Mouse (Mus musculus) midbrain, embryonic 16.5 days (tissue): ENCODE measurements around the gene Cbs. TPM values are rescaled to one million over a fixed set of nuclear protein-coding genes. Genes with fewer than 3 reads are reported as not detected.
A peak's percentile ranks its signal among the peaks of the same experiment; 100 is the strongest.

Experiments
- ATAC-seq: fragments of 200-750 bp; cut with Nextera tagmentation; 2 replicates; pipeline ENCODE4 v1.8.0; 2017; ENCODE audit warnings: moderate TSS enrichment
- H3K27ac ChIP-seq: fragments of 300-500 bp; sonication (generic); 2 replicates; pipeline ENCODE4 v1.5.1; 2014; ENCODE audit warnings: mild to moderate bottlenecking, low read length, mixed read lengths
- H3K27me3 ChIP-seq: fragments of 300-500 bp; sonication (generic); 2 replicates; pipeline ENCODE4 v1.6.1; 2014; ENCODE audit warnings: low read depth, low read length, mixed read lengths; ENCODE audit not compliant: control insufficient read depth, insufficient read depth
- H3K36me3 ChIP-seq: fragments of 300-500 bp; sonication (generic); 2 replicates; pipeline ENCODE4 v1.6.1; 2014; ENCODE audit warnings: mild to moderate bottlenecking, low read length, moderate library complexity, mixed read lengths; ENCODE audit not compliant: control insufficient read depth, insufficient read depth
- H3K4me1 ChIP-seq: fragments of 300-500 bp; sonication (generic); 2 replicates; pipeline ENCODE4 v1.6.1; 2014; ENCODE audit warnings: mild to moderate bottlenecking, low read length, mixed read lengths; ENCODE audit not compliant: control insufficient read depth, insufficient read depth
- H3K4me2 ChIP-seq: fragments of 300-500 bp; sonication (generic); 2 replicates; pipeline ENCODE4 v1.6.1; 2014; ENCODE audit warnings: mild to moderate bottlenecking, low read length, mixed read lengths
- H3K4me3 ChIP-seq: fragments of 300-500 bp; sonication (generic); 2 replicates; pipeline ENCODE4 v1.5.1; 2014; ENCODE audit warnings: low read depth, mild to moderate bottlenecking, low read length, moderate library complexity, mixed read lengths
- H3K9ac ChIP-seq: fragments of 300-500 bp; sonication (generic); 2 replicates; pipeline ENCODE4 v1.6.1; 2014; ENCODE audit warnings: low read depth, low read length, mixed read lengths
- H3K9me3 ChIP-seq: fragments of 300-500 bp; sonication (generic); replicated peaks from 2 replicates; pipeline ENCODE4 v1.6.1; 2014; ENCODE audit warnings: mild to moderate bottlenecking, low read length, mixed read lengths; ENCODE audit not compliant: control insufficient read depth, poor library complexity, severe bottlenecking
- WGBS: fragments of 180-500 bp; shearing (Covaris S2); extraction: QIAGEN DNeasy Blood & Tissue Kit; methylation state at CpG from one replicate; pipeline ENCODE4 v1.1.7; 2014; 5-methylcytosine and 5-hydroxymethylcytosine counted together
- polyA plus RNA-seq: library from polyadenylated mRNA; unstranded; fragments of >200 nt; fragmentation: Nextera tagmentation; extraction: Ambion mirVana; gene quantifications from 2 replicates; pipeline ENCODE4 v1.2.1, GENCODE M21; 2015

Cbs gene
- polyA plus RNA-seq, 1 experiment from 2014 or later, result 8.9 TPM

GRCm38 (mm10) chr17:31668306-31668705 is 31.3 kb upstream of the Cbs start:
- H3K4me3 ChIP-seq, result no peak overlapping the region
- no peak overlapping the region for H3K9ac ChIP-seq
- H3K36me3 ChIP-seq, result no peaks in the 10 kb centered on the region
- no peaks in the 10 kb centered on the region for H3K4me1 ChIP-seq
- H3K4me2 ChIP-seq, result no peak overlapping the region
- H3K9me3 ChIP-seq, result no peaks in the 10 kb centered on the region
- ATAC-seq, result no peak
- no peaks in the 10 kb centered on the region for H3K27me3 ChIP-seq
- 86% methylated on average over 8 of the region's 9 CpGs for WGBS
- H3K27ac ChIP-seq, result no peak overlapping the region

GRCm38 (mm10) chr17:31664760-31665159 is 27.7 kb upstream of the Cbs start:
- ATAC-seq, result peak; percentile 28; the same call in 1 of the 2 replicates
- H3K27me3 ChIP-seq, result no peaks in the 10 kb centered on the region
- no peaks in the 10 kb centered on the region for H3K36me3 ChIP-seq
- 12% methylated on average over 4 of the region's 4 CpGs for WGBS
- no peaks in the 10 kb centered on the region for H3K4me1 ChIP-seq
- H3K9me3 ChIP-seq, result no peaks in the 10 kb centered on the region
- H3K9ac ChIP-seq, result no peak overlapping the region
- no peak overlapping the region for H3K4me3 ChIP-seq
- no peak overlapping the region for H3K27ac ChIP-seq
- H3K4me2 ChIP-seq, result no peak overlapping the region

GRCm38 (mm10) chr17:31662855-31663254 is 25.8 kb upstream of the Cbs start:
- no peak overlapping the region for H3K4me2 ChIP-seq
- no peak for ATAC-seq
- H3K4me1 ChIP-seq, result peaks cover 4% of the 10 kb centered on the region

GRCm38 (mm10) chr17:31660661-31661250 is 23.7 kb upstream of the Cbs start:
- H3K27me3 ChIP-seq, result no peaks in the 10 kb centered on the region
- peaks cover 13% of the 10 kb centered on the region for H3K4me1 ChIP-seq
- no peaks in the 10 kb centered on the region for H3K9me3 ChIP-seq
- H3K36me3 ChIP-seq, result no peaks in the 10 kb centered on the region
- 76% methylated on average over 8 of the region's 8 CpGs for WGBS
- no peak for ATAC-seq
- H3K27ac ChIP-seq, result no peak overlapping the region
- H3K4me2 ChIP-seq, result no peak overlapping the region
- H3K9ac ChIP-seq, result no peak overlapping the region
- no peak overlapping the region for H3K4me3 ChIP-seq

More at GRCm38 (mm10) chr17:31662855-31663254, 25.8 kb upstream of the Cbs start:
- no peak overlapping the region for H3K27ac ChIP-seq
- no peak overlapping the region for H3K9ac ChIP-seq
- no peaks in the 10 kb centered on the region for H3K9me3 ChIP-seq
- no peak overlapping the region for H3K4me3 ChIP-seq
- H3K27me3 ChIP-seq, result no peaks in the 10 kb centered on the region
- H3K36me3 ChIP-seq, result no peaks in the 10 kb centered on the region

GRCm38 (mm10) chr17:31658468-31659185 is 21.6 kb upstream of the Cbs start, which contains the start of gene U2af1:
U2af1 (minus strand) TSS chr17:31658892.
- H3K4me3 ChIP-seq, result peak within 1 kb of the TSS; percentile 56
- WGBS, result under 1% methylated on average over 60 of the region's 77 CpGs
- H3K9me3 ChIP-seq, result no peaks in the 10 kb centered on the region
- H3K4me2 ChIP-seq, result peak within 1 kb of the TSS; percentile 88
- H3K27me3 ChIP-seq, result no peaks in the 10 kb centered on the region
- peak; percentile 99 for ATAC-seq
- peaks cover 9% of the 10 kb centered on the region for H3K36me3 ChIP-seq
- peaks cover 13% of the 10 kb centered on the region for H3K4me1 ChIP-seq
- peak within 1 kb of the TSS; percentile 95 for H3K9ac ChIP-seq
- peak within 1 kb of the TSS; percentile 93 for H3K27ac ChIP-seq

- H3K4me1 ChIP-seq, result peaks cover 13% of the 10 kb centered on the region
- H3K36me3 ChIP-seq, result peaks cover 15% of the 10 kb centered on the region
- WGBS, result under 1% methylated on average over 24 of the region's 27 CpGs
- no peaks in the 10 kb centered on the region for H3K27me3 ChIP-seq
- H3K9me3 ChIP-seq, result no peaks in the 10 kb centered on the region
- H3K4me3 ChIP-seq, result peak overlapping the region; percentile 56
- H3K9ac ChIP-seq, result peak overlapping the region; percentile 85
- peak overlapping the region; percentile 84 for H3K27ac ChIP-seq
- peak overlapping the region; percentile 85 for H3K4me2 ChIP-seq
- ATAC-seq, result no peak
These were observed 21.1 kb upstream of the Cbs start for GRCm38 (mm10) chr17:31658136-31658467.

- WGBS, result 54% methylated on average over 12 of the region's 12 CpGs
- H3K36me3 ChIP-seq, result peaks cover 20% of the 10 kb centered on the region
- H3K4me1 ChIP-seq, result peaks cover 13% of the 10 kb centered on the region
- no peak overlapping the region for H3K27ac ChIP-seq
- ATAC-seq, result no peak
- H3K4me2 ChIP-seq, result peak overlapping the region; percentile 85
- no peaks in the 10 kb centered on the region for H3K9me3 ChIP-seq
- peak overlapping the region; percentile 56 for H3K4me3 ChIP-seq
- peak overlapping the region; percentile 85 for H3K9ac ChIP-seq
- H3K27me3 ChIP-seq, result no peaks in the 10 kb centered on the region
These were observed 20.3 kb upstream of the Cbs start for GRCm38 (mm10) chr17:31657141-31657983.

- H3K4me2 ChIP-seq, result no peak overlapping the region
- 89% methylated on average over 5 of the region's 5 CpGs for WGBS
- H3K36me3 ChIP-seq, result peaks cover 27% of the 10 kb centered on the region
These were observed 19.6 kb upstream of the Cbs start for GRCm38 (mm10) chr17:31656682-31657081.

GRCm38 (mm10) chr17:31655366-31655765 is 18.3 kb upstream of the Cbs start:
- ATAC-seq, result no peak
- Histone ChIP-seq H3K27ac (no peak overlapping the region), H3K9ac (no peak overlapping the region), H3K9me3 (no peaks in the 10 kb centered on the region), H3K4me1 (peaks cover 13% of the 10 kb centered on the region), H3K36me3 (peaks cover 36% of the 10 kb centered on the region), H3K4me2 (no peak overlapping the region), H3K27me3 (no peaks in the 10 kb centered on the region), H3K4me3 (no peak overlapping the region)
- 74% methylated on average over 4 of the region's 4 CpGs for WGBS

More at GRCm38 (mm10) chr17:31656682-31657081, 19.6 kb upstream of the Cbs start:
- no peak for ATAC-seq
- Histone ChIP-seq H3K4me1 (peaks cover 13% of the 10 kb centered on the region), H3K9me3 (no peaks in the 10 kb centered on the region), H3K9ac (no peak overlapping the region), H3K4me3 (no peak overlapping the region), H3K27me3 (no peaks in the 10 kb centered on the region), H3K27ac (no peak overlapping the region)
